Mouse (Mus musculus) small intestine, adult 2 months (tissue): Measurements from ENCODE around the gene Wwox.

Experiments
- CTCF ChIP-seq: fragments of 200-500 bp; IDR thresholded peaks from 2 replicates; pipeline ENCODE4 v1.5.1; 2012; ENCODE audit warnings: low read depth, mild to moderate bottlenecking, control low read depth, inconsistent platforms, low read length, moderate library complexity, mixed read lengths; ENCODE audit not compliant: insufficient replicate concordance, insufficient read length; ENCODE audit errors: extremely low read depth
- POLR2A ChIP-seq: fragments of 200-500 bp; IDR thresholded peaks from 2 replicates; pipeline ENCODE4 v1.6.1; 2012; ENCODE audit warnings: low read depth, mild to moderate bottlenecking, control low read depth, inconsistent platforms, low read length, moderate library complexity

GRCm38 (mm10) chr8:114529581-114529980, 90.1 kb downstream of the Wwox start:
- TF ChIP-seq POLR2A: no peak
- TF ChIP-seq CTCF: no peak
